ENCODE assay signal across 20 mouse cellular contexts in genomic region chr6:84619166-84619565, GRCm38 (mm10). TPM values are rescaled to one million over a fixed set of nuclear protein-coding genes. Genes with fewer than 3 reads are reported as not detected.
DNase-seq lines count a peak whose midpoint lies in the region; ATAC-seq lines count a peak whose summit lies in the region.
"Had no signal": no experiment of that assay in that cellular context is flagged by ENCODE, and none has a peak within 500 bp of the region (broad histone marks: within the 10 kb centered on the region; RNA-seq: fewer than 3 reads in every experiment).

No protein-coding gene starts in this region.

- no peaks in the 10 kb centered on the region for H3K27me3 ChIP-seq in heart, embryonic 12.5 days (replicated peaks)
- H3K27me3 ChIP-seq in heart, embryonic 10.5 days (ENCODE audit: insufficient read depth, poor library complexity, severe bottlenecking) = no peaks in the 10 kb centered on the region
- H3K27me3 ChIP-seq: CH12.LX, Patski had no signal

- intact Hi-C loops in heart, postnatal 10 days (cut with DNase I) = no loop called here

- no peaks in the 10 kb centered on the region for H3K4me1 ChIP-seq in heart, embryonic 12.5 days (replicated peaks)
- H3K4me1 ChIP-seq in heart, embryonic 10.5 days = no peaks in the 10 kb centered on the region

- H3K27ac ChIP-seq in heart, embryonic 12.5 days (ENCODE audit: poor library complexity, severe bottlenecking) = no peak overlapping the region
- no peak overlapping the region for H3K27ac ChIP-seq in heart, embryonic 10.5 days

- H3K4me2 ChIP-seq in heart, embryonic 12.5 days = no peak overlapping the region

- H3K36me3 ChIP-seq in heart, embryonic 12.5 days = peaks cover 13% of the 10 kb centered on the region
- H3K36me3 ChIP-seq in heart, embryonic 10.5 days = 0 out of 2 replicates have a peak, but pooled peaks cover 15% of the 10 kb centered on the region
- H3K36me3 ChIP-seq: G1E had no signal

- 78% methylated on average over 6 of the region's 6 CpGs for WGBS in heart, embryonic 12.5 days
- 82% methylated on average over 6 of the region's 6 CpGs for WGBS in heart, embryonic 10.5 days

- no peak overlapping the region for H3K4me3 ChIP-seq in heart, embryonic 12.5 days
- H3K4me3 ChIP-seq in heart, embryonic 10.5 days = no peak overlapping the region

- H3K9me3 ChIP-seq in heart, embryonic 12.5 days (replicated peaks) = no peaks in the 10 kb centered on the region
- H3K9me3 ChIP-seq in heart, embryonic 10.5 days = no peaks in the 10 kb centered on the region
- H3K9me3 ChIP-seq: G1E had no signal

- no peak for ATAC-seq in heart, embryonic 12.5 days (ENCODE audit: insufficient number of reproducible peaks, low FRiP score)
- ATAC-seq: activated CD4-positive, CD25-positive, alpha-beta regulatory T cell, adult 4 months; CD4-positive, CD25-positive, alpha-beta regulatory T cell, adult 4 months; Patski had no signal

- DNase-seq in heart, adult 11 months = peak; percentile 79
- peak; percentile 57 for DNase-seq in heart, embryonic 10.5 days (ENCODE audit: low spot score)
- no peak for DNase-seq in heart, postnatal 10 days
- DNase-seq: adrenal gland, adult 2 months; adrenal gland, adult 8-10 months; adrenal gland, postnatal 10 days; adrenal gland, postnatal 14 days; adrenal gland, postnatal 25 days; adrenal gland, postnatal 36 days; B cell, adult 2 months; cerebellum, adult 11 months; cerebellum, adult 11-12 months; cerebellum, adult 18-20 months had no signal

- no peak overlapping the region for H3K9ac ChIP-seq in heart, embryonic 12.5 days

RNA-seq across cellular contexts. Expression of gene Cyp26b1, which starts 25.5 kb away (rescaled TPM):
- 2.9 and 3.8 TPM in 2 replicates for polyA plus RNA-seq in heart, embryonic 12.5 days (2016; fragmentation: Nextera tagmentation; extraction: Ambion mirVana)
- polyA plus RNA-seq in heart, embryonic 10.5 days (2016; fragmentation: Nextera tagmentation; extraction: Ambion mirVana) = 2.3 and 2.7 TPM in 2 replicates
- 1 to 10 TPM; 1.8 to 2.0 TPM for total RNA-seq in heart, postnatal 10 days (2021)
- total RNA-seq: CH12.LX, MEL had no signal

Comparison
In these comparisons a context has a peak if more than half of its experiments do, and no peak if none do; other contexts are left out.
1. DNase-seq: peak in heart, adult 11 months (single experiment) and heart, embryonic 10.5 days (single experiment); none in heart, postnatal 10 days (0 of 2).